Mouse (Mus musculus) ES-Bruce4 (cell line): ENCODE measurements around the gene Myb. TPM values are rescaled to one million over a fixed set of nuclear protein-coding genes. Genes with fewer than 3 reads are reported as not detected.

Source experiments
- H3K27ac ChIP-seq: 2 replicates; pipeline ENCODE4 v1.5.1; 2012; ENCODE audit warnings: low read length, inconsistent platforms; ENCODE audit not compliant: insufficient read depth
- H3K27me3 ChIP-seq: 2 replicates; pipeline ENCODE4 v1.6.1; 2012; ENCODE audit warnings: mild to moderate bottlenecking, low read length, inconsistent platforms; ENCODE audit not compliant: control insufficient read depth, poor library complexity, insufficient read depth, severe bottlenecking
- H3K36me3 ChIP-seq: 2 replicates; pipeline ENCODE4 v1.6.1; 2012; ENCODE audit warnings: inconsistent platforms, mild to moderate bottlenecking, low read length, moderate library complexity; ENCODE audit not compliant: control insufficient read depth, poor library complexity, insufficient read depth, severe bottlenecking
- H3K4me1 ChIP-seq: one replicate; pipeline ENCODE4 v1.8.1; 2011; ENCODE audit warnings: low read length; ENCODE audit not compliant: control insufficient read depth, insufficient read depth
- H3K4me3 ChIP-seq: 2 replicates; pipeline ENCODE4 v1.5.1; 2011; ENCODE audit warnings: low read depth, mild to moderate bottlenecking, low read length
- H3K9ac ChIP-seq: 2 replicates; pipeline ENCODE4 v1.6.1; 2012; ENCODE audit warnings: low read depth, mild to moderate bottlenecking, inconsistent platforms; ENCODE audit not compliant: poor library complexity, severe bottlenecking
- H3K9me3 ChIP-seq: replicated peaks from 2 replicates; pipeline ENCODE4 v1.6.1; 2012; ENCODE audit warnings: mild to moderate bottlenecking, low read length, inconsistent platforms; ENCODE audit not compliant: control insufficient read depth, poor library complexity, insufficient read depth, severe bottlenecking
- CTCF ChIP-seq: IDR thresholded peaks from one replicate; pipeline ENCODE4 v1.8.1; 2011; ENCODE audit warnings: low read depth, low read length
- EP300 ChIP-seq: IDR thresholded peaks from 2 replicates; pipeline ENCODE4 v1.6.1; 2011; ENCODE audit warnings: low read depth, low read length; ENCODE audit not compliant: insufficient read depth
- POLR2A ChIP-seq: IDR thresholded peaks from one replicate; pipeline ENCODE4 v1.8.1; 2011; ENCODE audit warnings: low read length; ENCODE audit not compliant: insufficient read depth
- polyA plus RNA-seq: library from polyadenylated mRNA; stranded (reverse); fragments of >200 nt; gene quantifications from 2 replicates; pipeline ENCODE4 v1.2.4, GENCODE M21; 2011; ENCODE audit warnings: low read depth; ENCODE audit not compliant: missing spikeins, insufficient read depth, insufficient read length

The Myb gene
- polyA plus RNA-seq, 1 experiment = 11.3 TPM

DNA sequence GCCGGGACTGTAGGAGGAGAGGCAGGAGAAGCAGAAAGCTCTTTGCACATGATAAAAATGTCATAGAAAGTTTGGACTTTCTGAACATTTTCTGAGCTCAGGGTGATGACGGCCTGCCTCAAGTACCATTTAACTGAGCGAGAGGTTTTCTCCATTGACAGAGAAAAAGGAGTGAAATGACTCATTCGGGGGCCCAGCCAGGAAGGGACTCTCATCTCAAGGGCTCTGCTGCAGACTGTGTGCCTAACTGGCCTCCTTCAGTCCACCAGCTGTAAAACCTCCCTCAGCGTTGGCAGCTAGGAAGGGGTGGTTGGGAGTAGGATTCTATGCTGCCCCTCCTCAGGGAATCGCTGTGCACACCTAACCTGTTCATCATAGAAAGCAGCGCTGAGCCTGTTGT lies 61.3 kb downstream of the Myb start:
- no peaks in the 10 kb centered on the region for H3K36me3 ChIP-seq
- no peak for TF ChIP-seq POLR2A
- TF ChIP-seq EP300 = no peak
- no peak for TF ChIP-seq CTCF
- H3K9ac ChIP-seq = no peak overlapping the region
- peaks cover 4% of the 10 kb centered on the region for H3K4me1 ChIP-seq
- H3K27me3 ChIP-seq = no peaks in the 10 kb centered on the region
- H3K27ac ChIP-seq = no peak overlapping the region
- H3K4me3 ChIP-seq = no peak overlapping the region
- no peaks in the 10 kb centered on the region for H3K9me3 ChIP-seq

DNA sequence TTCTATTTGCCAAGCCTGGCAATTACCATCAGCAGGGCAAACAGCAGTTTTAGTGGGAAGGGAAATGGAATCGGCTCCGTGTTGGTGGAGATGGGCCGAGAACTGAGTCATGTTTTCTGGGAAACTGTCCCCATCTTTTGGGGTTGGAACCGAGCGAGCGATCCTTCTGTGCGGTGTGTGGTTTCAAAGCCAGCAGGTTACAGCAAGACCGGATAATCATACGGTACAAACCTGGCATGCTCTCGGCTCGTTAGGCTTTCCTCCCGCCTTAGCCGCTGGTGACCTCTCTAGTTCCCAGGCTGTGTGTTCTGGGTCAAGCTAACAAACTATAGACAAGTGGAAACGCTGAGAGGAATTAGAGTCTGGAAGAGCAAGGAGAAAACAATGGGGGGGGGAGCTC lies 65.2 kb downstream of the Myb start:
- Histone ChIP-seq H3K9ac (no peak overlapping the region), H3K27ac (no peak overlapping the region), H3K9me3 (no peaks in the 10 kb centered on the region), H3K4me3 (no peak overlapping the region), H3K27me3 (no peaks in the 10 kb centered on the region), H3K36me3 (no peaks in the 10 kb centered on the region), H3K4me1 (peaks cover 9% of the 10 kb centered on the region)
- TF ChIP-seq CTCF (no peak), EP300 (no peak), POLR2A (no peak)

- no peak overlapping the region for H3K4me3 ChIP-seq
- peaks cover 11% of the 10 kb centered on the region for H3K4me1 ChIP-seq
- no peaks in the 10 kb centered on the region for H3K36me3 ChIP-seq
- H3K27ac ChIP-seq = no peak overlapping the region
- no peak overlapping the region for H3K9ac ChIP-seq
- H3K27me3 ChIP-seq = no peaks in the 10 kb centered on the region
- no peaks in the 10 kb centered on the region for H3K9me3 ChIP-seq
- TF ChIP-seq CTCF (no peak), EP300 (no peak), POLR2A (no peak)
Measured at GRCm38 (mm10) chr10:21094896-21095295, 65.9 kb downstream of the Myb start.

DNA sequence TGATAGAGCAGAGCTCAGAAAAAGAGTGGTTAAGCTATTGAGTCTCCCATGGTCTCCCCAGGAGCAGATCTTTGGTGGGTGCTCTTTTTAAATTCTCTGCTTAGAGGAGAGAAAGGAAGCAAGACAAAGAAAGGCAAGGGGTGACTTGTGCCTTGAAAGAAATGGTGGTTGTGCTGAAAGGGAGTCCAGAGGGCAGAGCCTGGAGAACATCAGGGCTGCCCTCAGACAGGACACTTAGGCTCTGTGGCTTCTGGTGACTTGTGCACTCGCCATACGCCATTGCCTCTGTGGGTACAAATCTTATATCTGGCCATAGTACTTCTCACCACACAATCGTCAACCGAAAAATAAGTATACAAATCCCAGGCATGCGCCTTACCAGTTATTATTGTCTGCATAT lies 67.5 kb downstream of the Myb start:
- no peak overlapping the region for H3K4me3 ChIP-seq
- no peaks in the 10 kb centered on the region for H3K36me3 ChIP-seq
- no peaks in the 10 kb centered on the region for H3K27me3 ChIP-seq
- no peak overlapping the region for H3K9ac ChIP-seq
- H3K9me3 ChIP-seq = no peaks in the 10 kb centered on the region
- TF ChIP-seq POLR2A = no peak
- no peak for TF ChIP-seq EP300
- TF ChIP-seq CTCF = no peak
- H3K27ac ChIP-seq = no peak overlapping the region
- peaks cover 9% of the 10 kb centered on the region for H3K4me1 ChIP-seq

- TF ChIP-seq EP300 = no peak
- no peak for TF ChIP-seq POLR2A
- TF ChIP-seq CTCF = no peak
- H3K27me3 ChIP-seq = no peaks in the 10 kb centered on the region
Measured at GRCm38 (mm10) chr10:21092501-21093270, 68.1 kb downstream of the Myb start.

DNA sequence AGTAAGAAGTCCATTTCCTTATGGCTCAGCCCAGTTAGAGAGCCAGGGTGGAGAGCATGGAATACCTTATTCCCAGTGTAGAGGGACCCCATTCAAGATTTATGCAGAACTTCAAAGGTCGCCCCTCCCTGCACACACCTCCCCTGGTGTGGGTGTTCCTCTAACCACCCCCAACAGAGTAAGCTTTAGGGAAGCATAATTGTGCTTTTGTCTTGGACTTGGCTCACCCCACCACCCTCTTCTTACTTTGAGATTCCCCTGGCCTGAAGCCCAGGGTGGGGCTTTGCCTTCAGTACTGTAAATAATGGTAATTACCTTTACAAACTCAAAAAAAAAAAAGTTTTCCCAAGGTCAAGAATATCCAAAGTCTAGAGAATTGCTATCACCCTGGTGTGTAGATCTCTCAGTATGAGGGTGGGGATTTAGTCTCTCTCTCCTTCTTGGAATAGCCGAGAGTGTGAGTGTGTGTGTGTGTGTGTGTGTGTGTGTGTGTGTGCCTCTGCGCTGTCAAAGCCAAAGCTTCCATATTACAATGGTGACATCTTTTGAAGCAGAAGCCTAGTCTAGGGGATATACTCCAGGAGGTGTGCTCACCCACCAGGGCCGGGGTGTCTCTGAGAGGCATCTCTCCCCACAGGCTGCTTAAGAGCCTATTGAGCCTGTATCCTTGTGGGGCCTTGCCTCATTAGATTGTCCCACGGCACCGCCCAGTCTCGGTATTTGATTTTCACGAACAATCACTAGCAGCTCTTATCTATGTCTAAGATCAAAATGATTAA lies 69.7 kb downstream of the Myb start:
- Histone ChIP-seq H3K4me1 (peaks cover 11% of the 10 kb centered on the region), H3K27me3 (no peaks in the 10 kb centered on the region), H3K36me3 (no peaks in the 10 kb centered on the region), H3K9me3 (no peaks in the 10 kb centered on the region), H3K27ac (no peak overlapping the region), H3K4me3 (no peak overlapping the region), H3K9ac (no peak overlapping the region)
- TF ChIP-seq CTCF (no peak), EP300 (peak; percentile 93)

More at GRCm38 (mm10) chr10:21092501-21093270, 68.1 kb downstream of the Myb start:
- Histone ChIP-seq H3K9me3 (no peaks in the 10 kb centered on the region), H3K4me3 (no peak overlapping the region), H3K4me1 (peaks cover 9% of the 10 kb centered on the region), H3K27ac (no peak overlapping the region), H3K36me3 (no peaks in the 10 kb centered on the region), H3K9ac (no peak overlapping the region; the same call in 1 of the 2 replicates)
